Mouse (Mus musculus): ENCODE results near the gene Tmco4.
"Not testable (repeated sequence)": the region's sequence is repeated elsewhere in the genome, so short reads cannot be mapped to it uniquely, and the experiment has no call there.

Tmco4 gene

DNA sequence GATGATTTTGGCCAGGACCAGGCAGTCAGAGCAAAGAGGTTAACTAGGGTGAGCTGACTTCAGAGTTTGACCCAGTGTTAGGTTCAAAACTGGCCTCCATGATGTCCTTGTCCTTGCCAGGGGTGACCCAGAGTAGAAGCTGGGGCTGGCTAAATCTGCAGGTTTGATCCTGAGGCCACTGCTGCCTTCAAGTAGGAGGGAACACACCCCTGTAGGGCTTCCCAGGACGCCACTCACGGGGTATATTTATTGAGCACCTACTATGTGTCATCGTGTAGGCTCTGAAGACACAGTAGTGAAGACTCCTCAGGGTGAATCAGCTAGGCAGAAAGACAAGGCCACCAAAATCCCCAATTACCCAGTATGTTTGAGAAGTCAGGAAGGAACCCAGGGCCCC, 1.0 kb downstream of the Tmco4 start:
- no peak for DNase-seq (ENCODE audit: low read depth)

DNA sequence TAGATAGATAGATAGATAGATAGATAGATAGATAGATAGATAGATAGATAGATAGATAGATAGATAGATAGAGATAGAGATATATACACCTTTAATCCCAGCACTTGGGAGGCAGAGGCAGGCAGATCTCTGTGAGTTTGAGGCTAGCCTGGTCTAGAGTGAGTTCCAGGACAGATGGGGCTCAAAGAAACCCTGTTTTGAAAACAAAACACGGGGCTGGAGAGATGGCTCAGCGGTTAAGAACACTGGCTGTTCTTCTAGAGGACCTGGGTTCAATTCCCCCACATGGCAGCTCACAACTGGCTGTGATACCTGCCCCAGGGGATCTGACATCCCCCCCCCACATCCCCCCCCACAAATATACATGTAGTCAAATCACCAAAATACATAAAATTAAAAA, 1.9 kb downstream of the Tmco4 start:
- DNase-seq (ENCODE audit: low read depth): not testable (repeated sequence)

DNA sequence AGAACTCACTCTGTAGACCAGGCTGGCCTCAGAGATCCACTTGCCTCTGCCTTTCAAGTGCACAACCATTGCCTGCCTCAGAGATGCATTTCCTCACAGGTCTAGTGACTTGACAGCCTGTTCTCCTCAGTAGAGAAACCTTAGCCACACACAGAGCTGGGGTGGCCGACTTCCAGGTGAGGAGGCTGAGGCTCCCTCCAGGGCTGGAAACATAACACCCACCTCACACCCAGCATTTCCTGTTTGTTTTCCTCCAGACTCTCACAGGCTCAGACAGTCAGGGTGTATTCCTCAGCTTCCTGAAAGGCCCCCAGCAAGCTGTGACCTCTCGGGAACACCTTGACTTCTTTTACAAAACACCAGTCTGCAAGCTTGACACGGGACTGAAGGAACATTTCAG, 2.5 kb downstream of the Tmco4 start:
- no peak for DNase-seq (ENCODE audit: low read depth)

DNA sequence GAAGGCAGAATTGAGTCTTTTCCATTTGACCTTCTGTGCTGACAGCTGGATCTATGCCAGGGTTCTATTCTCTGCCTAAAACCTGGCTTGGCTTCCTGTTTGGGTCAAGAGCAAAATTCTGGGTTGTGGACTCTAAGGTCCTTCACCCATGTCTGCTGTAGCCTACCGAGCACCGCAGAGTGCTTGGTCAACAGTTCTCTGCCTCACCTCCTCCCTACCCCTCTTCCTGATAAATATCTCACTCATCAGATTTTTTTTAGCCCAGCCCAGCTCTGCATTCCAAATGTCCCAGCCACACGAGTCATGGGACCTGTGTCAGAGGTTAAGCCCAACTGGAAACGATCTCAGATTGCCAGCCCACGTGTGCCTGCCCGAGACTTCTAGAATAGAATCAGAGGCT, 3.4 kb downstream of the Tmco4 start:
- no peak for DNase-seq (ENCODE audit: low read depth)

DNA sequence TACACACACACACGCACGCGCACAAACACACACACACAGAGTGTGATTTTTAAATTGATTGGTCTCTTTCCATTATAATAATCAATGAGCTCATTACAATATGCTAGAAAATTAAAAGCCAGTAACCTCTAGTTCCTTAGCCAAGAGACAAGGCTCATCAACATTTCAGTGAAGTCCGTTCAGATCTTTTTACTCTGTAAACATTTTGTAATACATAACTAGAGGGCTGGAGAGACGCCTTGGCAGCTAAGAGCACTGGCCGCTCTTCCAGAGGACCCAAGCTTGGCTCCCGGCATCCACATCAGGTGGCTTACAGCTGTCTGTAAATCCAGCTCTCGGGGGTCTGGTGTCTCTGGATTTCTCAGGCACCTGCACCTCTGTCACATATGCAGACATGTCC, 7.3 kb downstream of the Tmco4 start:
- DNase-seq (ENCODE audit: low read depth): no peak

DNA sequence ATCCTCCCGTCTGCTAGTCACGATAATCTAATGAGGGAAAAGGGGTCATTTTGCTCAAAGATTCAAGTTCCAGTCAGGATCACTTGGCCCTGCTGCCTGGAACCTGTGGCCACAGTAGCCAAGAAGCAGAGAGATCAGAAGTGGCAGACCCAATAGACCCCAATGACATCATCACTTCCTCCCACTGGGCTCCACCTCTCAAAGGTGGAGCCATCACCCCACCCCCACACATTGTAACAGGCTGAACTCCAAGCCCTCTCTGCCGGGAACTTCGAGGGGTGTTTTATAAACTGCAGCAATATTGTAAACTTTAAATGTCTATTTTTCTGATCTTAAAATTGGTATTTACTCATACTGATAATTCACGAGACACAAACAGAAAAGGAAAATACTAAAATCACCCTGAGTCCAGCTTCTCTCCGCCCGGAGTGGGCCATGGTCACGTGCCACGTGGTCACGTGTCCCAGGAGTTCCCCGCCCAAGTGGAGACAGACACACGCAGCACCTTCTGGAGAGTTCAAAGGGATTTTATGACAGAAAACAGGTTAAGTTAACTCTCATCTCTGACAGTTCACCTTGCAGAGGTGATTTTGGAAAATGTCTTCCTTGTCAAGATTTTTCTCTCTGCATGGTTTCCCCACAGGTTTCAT, 8.2 kb downstream of the Tmco4 start:
- DNase-seq (ENCODE audit: low read depth): no peak

DNA sequence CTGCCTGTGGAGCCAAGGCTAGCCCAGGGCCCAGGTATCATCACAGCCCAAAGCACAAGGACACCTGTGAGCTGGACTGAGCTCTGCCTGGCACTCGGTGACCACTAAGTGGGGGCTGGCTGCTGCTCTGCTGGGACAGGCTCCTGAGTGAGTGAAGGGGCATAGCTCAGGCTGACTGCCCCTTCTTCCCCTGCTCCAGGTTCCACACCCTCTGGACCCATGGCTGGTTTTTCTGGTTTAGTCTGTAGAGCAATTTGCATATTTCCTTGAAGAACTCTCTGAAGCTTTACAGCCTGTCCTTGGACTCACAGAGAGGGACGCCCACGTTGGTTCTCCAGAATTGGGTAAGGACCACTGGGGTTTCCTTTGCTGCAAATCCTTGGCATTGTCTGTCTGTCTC, 10.7 kb downstream of the Tmco4 start:
- no peak for DNase-seq (ENCODE audit: low read depth)

DNA sequence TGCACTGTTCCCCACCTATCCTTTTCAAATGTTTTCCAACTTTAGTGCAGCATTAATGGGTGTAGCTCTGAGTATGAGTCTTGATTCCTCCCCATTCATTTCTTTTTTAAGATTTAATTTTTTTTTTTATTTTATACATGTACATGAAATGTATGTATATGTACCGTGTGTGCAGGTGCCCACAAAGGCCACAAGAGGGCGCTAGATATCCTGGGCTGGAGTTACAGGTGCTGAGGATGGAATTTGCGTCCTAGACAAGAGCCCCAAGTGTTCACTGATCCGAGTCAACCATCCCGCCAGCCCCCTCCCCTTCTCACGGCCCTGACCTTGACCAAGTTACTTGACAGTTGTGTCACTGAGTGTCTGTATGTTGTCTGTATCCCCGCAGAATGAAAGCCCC, 12.1 kb downstream of the Tmco4 start:
- no peak for DNase-seq (ENCODE audit: low read depth)

DNA sequence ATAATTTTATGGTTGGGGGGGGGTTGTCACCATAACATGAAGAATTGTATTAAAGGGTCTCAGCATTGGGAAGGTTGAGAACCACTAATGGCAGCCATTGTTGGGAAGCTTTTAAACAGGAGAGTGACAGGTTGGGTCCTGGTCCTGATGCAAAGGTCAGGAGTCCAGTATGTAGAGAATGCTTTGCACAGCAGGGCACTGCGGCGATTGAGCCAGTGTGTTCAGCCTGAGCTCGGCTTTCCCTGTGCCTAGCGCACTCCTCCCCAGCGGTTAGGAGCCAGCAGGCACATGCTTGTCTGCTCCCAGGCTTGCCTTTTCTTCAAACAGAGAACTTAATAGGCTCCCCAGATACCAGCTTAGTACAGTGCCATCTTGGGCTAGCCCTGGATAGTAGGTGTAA, 13.6 kb downstream of the Tmco4 start:
- DNase-seq (ENCODE audit: low read depth): no peak

DNA sequence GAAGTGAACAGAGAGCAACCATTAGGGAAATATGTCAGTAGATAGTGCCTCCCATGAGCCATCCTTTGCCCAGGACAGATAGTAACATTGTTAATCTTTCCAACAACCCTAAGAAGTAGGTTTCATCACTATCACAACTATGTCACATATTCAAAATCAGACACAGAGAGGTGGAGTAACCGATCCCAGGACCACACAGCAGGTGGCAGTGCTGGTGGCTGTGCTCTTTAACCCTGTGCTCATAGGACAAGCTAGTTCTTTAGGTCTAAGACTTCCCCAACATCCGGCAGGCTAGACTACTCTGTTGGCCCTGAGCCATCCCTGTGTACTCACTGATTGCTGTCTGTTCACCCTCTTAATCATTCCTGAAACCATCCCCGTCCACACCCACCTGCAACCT, 21.7 kb downstream of the Tmco4 start:
- DNase-seq (ENCODE audit: low read depth): no peak

DNA sequence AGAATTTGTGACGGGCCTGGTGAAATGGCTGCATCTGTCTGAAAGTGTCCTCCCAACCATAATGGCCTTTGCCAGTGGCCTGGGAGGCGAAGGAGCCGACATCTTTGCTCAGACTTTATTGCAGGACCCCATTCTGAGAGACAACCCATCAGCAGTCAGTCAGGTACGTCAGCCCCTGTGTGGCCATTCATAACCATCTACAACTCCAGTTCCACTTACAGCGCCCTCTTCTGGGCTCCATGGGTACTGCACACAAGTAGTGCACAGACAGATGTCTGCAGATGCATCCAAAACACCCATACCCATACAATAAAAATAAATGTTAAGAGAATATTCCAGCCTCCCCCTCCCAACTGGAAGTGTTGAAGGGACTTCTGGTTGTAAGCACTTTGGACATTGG, 23.7 kb downstream of the Tmco4 start:
- no peak for DNase-seq (ENCODE audit: low read depth)

DNA sequence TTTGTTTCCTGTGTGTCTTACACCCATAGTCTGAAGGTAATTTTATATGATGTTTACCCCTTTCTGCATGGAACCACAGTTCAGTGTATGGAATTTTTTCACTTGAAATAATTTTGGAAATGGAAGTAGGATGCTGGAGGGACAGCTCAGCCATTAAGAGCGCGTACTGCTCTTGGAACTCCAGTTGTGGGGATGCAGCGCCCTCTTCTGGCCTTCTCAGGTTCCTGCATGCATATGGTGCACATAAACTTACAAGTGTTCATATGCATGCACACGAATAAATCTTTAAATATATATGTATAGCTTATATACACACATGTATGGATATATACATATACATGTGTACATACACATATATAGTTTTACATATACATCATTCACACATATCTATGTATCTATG, 24.4 kb downstream of the Tmco4 start:
- no peak for DNase-seq (ENCODE audit: low read depth)

DNA sequence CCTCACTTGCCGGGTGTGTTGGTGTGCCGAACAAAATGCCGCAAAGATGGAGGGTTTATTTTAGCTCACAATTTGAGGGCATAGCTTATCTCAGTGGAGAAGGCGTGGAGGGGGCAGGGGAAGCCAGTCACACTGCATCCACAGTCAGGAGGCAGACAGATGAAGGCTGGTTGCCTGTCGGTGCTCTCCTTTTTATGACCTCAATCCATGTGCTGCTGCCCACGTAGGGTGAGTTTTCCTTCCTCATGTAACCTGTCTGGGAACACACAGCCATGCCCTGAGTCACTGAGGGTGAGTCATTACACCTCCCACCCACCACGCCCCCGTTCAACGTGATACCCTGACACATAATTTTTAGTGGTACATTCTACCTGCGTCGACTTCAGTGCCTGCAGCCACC, 25.9 kb downstream of the Tmco4 start:
- no peak for DNase-seq (ENCODE audit: low read depth)

DNA sequence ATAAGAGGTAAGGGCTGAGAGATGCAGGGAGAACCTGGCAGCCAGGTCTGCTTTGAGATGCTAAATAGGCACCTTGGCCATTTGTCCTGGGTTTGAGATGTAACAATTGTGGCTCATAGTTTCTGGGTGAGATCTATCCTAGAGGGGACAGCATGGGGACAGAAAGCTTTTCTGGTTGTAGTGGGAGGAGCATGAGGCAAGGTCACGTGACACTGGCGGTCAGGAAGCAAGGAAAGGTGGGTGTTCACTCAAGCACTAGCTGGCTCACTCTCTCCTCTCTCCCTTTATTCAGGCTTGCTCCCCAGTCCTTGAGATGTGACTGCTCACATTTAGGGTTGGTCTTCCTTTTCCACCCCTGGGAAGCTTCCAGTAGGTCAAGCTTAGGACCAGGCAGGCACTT, 28.3 kb downstream of the Tmco4 start:
- DNase-seq (ENCODE audit: low read depth): no peak

DNA sequence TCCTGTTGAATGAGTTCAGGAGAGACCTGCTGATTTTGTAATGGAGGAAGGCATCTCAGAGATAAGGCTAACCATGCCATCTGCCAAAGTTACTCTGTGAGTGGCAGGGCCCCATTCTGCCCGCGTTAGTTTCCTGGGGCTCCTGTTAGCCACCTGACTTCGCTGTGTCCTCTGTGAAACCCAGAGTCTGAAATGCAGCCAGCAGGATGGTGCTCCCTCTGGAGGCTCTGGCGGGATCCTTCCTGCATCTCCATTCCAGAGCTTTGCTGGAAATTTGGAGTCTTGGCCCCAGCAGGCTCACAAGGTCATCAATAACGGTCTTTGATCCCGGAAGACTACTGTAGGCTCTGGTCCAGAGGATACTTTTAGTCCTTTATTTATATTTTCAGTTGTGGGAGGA, 28.7 kb downstream of the Tmco4 start:
- no peak for DNase-seq (ENCODE audit: low read depth)

DNA sequence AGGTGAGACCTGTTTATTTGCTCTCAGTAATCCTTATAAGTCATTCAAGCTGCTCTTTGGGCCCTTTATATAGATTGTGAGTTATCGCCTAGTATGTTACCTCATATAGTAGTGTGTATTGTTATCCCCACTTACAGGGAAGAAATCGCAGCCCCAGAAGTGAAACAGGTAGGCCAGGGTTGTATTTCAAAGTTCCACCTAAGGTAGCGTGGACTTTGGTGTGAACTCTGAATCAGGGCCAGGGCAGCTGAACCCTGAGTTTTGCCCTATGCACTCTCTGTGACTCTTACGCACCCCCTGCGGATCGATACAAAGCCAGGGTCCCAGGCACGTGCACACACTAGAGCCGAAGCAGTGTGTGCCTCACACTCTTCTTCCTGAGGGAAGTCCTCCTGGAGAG, 31.4 kb downstream of the Tmco4 start:
- no peak for DNase-seq (ENCODE audit: low read depth)

DNA sequence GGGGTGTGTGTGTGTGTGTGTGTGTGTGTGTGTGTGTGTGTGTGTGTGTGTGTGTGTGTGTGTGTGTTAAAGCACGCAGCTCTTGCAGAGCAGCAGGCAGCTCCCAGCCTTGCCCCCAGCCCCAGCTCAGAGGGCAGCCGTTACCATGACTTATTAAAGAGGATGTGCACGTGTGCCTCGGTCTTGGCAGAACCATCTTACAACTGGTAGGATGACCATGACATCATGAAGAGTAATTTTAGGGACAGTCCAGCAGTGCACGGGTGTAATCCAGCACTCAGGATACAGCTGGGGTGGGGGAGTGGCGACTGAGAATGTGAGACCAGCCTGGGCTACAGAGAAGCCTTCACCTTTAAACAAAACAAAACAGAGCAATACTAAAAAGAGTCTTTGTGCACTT, 32.5 kb downstream of the Tmco4 start:
- no peak for DNase-seq (ENCODE audit: low read depth)

DNA sequence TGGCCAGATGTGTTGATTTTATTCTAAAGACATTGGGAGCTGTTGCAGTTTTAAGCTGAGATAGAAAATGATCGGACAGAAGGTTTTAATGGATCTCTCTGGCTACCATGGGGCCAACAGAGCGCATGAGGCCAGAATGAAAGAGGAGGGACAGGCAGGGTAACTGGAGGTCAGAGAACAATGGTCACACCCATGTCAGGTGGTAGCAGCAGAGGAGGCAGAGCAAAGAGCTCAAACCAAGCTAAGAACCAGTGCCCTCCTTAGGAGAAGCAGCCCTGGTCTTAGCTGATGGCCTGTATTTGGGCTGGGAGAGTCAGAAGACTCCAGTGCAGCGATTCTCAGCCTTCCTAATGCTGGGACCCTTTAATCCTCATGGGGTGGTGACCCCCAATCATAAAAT, 34.7 kb downstream of the Tmco4 start:
- no peak for DNase-seq (ENCODE audit: low read depth)

DNA sequence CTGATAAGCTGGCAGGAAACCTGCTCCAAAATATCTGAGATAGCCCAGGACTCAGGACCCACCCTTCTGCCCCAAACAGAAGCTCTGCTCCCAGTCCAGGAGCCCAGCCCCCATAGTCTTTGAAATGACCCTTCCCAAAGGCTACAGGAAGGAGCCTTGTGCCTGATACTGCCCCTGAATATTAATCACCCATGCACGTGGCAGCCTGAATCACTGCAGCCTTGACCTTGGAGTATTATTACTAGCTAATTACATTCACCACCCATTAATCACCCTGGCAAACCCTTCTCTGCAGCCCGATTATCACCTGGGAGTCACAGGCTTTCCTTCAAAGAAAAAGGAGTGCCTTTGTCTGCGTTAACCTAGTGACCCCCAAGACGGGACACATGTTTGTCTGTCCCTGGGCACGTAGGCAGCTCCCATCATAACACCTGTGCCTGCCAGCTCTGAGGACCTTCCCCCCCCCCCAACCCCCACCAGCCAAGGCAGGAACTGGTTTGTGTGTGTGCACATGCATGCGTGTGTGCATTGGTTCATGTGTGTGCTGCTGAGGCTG, 35.4 kb downstream of the Tmco4 start:
- DNase-seq (ENCODE audit: low read depth): no peak

DNA sequence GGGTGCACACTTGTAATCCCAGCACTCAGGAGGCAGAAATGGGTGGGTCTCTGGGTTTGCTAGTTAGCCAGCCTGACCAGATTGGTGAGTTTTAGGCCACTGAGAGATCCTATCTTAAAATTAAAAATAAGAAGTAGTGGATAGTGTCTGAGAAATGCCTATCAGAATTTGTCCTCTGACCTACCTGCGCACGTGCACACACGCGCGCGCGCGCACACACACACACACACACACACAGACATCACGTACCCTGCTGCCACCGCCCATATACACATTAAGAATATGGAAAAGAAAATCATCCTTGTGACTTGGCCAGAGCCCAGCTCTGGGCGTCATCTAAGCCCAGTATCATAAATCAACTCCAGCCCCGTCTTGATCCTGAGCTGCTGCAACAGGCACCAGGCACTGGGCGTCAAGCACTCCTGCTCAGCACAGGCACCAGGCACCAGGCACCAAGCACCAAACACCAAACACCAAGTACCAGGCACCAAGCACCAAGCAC, 38.6 kb downstream of the Tmco4 start:
- no peak for DNase-seq (ENCODE audit: low read depth)

DNA sequence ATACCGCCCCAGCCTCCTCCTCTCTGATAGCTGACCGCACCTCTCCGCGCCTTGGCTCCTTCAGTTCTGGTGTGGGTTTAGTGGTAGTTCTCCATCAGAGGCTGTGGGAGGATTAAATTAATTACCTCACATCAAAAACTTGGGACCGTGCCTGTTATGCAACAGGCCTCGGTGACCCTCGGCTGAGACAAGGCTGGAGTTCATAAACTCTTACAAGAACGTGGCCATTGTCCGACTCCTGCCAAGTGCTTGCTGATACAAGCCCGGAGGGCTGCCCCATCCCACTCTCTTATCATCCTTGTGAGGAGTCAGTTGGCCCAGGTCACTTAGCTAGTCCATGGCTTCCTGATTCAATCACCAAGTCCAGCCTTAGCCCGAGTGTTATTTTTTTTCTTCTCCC, 40.6 kb downstream of the Tmco4 start:
- DNase-seq (ENCODE audit: low read depth): no peak

DNA sequence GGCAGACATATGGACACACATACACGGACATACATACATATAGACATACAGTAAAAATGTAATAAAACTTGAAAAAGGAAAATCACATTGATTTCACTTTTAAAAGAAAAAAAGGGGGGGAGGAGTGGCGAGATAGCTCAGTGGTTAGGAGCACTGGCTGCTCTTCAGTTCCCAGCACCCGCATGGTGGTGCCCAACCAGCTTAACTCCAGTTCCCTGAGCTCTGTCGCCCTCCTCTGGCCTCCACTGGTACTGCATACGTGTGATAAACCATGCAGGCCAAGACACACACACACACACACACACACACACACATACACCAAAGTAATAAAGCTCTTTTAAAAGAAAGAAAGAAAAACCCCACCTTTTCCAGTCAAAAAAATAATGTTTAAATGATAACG, 42.1 kb downstream of the Tmco4 start:
- DNase-seq (ENCODE audit: low read depth): no peak

DNA sequence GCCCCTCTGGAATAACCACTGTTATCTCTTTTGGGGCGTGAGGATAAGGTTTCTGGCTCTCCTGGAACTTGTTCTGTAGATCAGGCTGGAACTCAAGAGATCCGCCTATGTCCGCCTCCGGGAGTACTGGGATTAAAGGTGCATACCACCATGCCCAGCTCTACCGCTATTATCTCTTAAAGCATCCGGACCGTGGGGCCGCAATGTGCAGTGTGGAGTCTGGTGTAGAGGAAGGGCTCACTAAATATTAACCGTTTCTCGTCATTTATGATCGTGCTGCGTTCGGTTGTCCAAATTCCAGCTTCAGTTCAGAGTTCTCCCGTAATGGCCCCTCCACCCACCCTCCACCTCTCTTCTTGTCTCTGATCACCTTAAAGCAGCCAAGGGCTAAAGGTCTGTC, 45.7 kb downstream of the Tmco4 start:
- no peak for DNase-seq (ENCODE audit: low read depth)

DNA sequence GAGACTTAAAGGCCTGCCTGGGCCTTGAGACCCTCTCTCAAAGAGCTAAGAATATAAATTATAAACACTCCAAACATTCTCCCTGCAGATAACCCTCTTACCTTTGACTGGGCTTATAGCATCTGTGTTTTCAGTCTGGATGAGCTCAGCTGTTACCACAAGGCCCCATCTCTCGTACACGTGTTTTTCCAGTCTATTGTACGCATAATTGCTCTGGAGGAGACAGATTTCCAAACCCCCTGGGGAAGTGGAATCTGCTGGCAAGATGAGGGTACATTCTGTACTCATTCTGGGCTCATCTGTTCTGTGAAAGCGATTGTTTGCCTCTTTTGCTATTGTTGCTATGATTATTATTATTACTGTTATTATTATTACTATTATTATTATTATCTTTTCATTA, 46.3 kb downstream of the Tmco4 start:
- no peak for DNase-seq (ENCODE audit: low read depth)

Measured in c-Kit-positive CD71-negative TER-119-negative erythroid progenitor cells, embryonic 14.5 days (primary cell).